Mouse (Mus musculus) G1E-ER4 (cell line): ENCODE measurements around the gene Gsdma. TPM values are rescaled to one million over a fixed set of nuclear protein-coding genes. Genes with fewer than 3 reads are reported as not detected.

Experiments used
- GATA1 ChIP-seq: IDR thresholded peaks from one replicate; pipeline ENCODE4 v1.8.0; 2012; ENCODE audit warnings: low read length, inconsistent platforms
- polyA plus RNA-seq: library from polyadenylated mRNA; stranded (reverse); fragments of >175 nt; gene quantifications from 2 replicates; pipeline ENCODE4 v1.2.3, GENCODE M21; 2012

The Gsdma gene
- polyA plus RNA-seq, 1 experiment: 0.04 TPM

DNA sequence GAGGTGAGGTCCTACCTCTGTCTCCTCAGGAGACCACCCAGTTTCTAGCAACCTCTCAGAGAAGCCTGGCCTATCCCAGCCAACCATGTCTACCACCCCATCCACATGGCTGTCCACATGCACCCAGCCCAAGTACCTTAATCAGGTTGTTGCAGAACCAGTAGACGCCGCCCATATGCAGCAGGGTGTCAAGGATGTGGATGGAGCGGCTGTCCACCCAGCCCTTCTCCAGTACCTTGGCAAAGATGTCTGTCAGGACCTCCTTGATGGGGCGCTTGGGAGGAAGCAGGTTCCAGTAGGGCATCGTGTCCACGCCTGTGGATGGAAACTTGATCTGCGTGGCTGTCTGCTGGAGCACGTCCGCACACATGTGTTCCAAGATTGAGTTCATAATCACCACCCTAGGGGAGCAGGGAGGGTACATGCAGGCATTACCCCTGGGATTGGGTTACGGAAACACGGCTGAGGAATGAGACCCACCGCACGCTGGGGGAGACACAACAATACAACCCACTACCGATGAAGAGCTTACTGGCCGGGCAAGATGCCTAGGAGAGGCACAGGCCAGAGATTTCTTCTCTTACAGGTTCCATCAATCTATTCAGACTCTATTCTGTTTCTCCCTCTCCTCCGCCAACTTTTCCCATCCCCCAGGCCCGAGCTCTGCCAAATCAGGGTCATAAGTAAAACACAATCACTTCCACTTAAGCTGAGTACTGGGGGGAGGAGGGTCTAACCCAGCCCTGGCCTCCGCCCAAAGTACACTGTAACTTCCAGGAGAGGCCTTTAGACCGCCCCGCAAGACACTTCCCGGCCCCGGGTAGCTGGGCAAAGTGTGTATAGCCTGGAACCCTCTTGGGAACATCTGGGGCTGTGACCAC, 43.5 kb downstream of the Gsdma start:
- TF ChIP-seq GATA1: no peak

GRCm38 (mm10) chr11:98708282-98708956, 44.3 kb downstream of the Gsdma start:
- no peak for TF ChIP-seq GATA1

GRCm38 (mm10) chr11:98709001-98709741, 45.0 kb downstream of the Gsdma start:
- no peak for TF ChIP-seq GATA1

DNA sequence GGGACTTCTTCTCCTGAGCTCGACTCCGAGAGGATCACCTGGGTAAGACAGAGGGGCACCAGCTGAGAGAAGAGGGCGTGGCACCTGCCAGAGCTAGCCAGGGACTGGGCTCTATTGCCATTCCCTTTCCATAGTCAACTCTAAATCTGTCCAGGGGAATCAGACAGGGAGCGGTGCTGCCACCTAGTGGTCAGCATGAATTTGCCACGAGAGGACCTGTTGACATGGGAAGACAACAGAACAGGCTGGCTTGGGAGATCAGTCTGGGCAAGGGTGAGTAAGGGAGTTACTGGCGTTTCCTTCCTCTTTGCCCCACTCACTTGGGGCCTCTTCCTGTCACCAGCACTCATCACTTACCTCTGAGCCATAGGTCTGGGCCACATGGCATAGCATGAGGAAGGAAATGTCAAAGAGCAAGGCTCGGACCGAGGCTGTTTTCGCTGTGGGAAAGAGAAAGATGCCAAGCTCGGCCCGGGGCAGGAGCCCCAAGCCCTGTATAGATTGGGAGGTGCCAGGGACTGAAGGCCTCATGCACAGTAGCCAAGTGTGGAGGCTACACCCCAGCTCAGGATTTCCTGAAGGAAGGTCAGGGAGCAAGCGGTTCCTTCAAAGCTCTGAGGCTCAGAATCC, 46.4 kb downstream of the Gsdma start:
- TF ChIP-seq GATA1: no peak

- TF ChIP-seq GATA1: no peak
Measured at GRCm38 (mm10) chr11:98711046-98711434, 46.9 kb downstream of the Gsdma start.

GRCm38 (mm10) chr11:98713703-98714102, 49.6 kb downstream of the Gsdma start:
- TF ChIP-seq GATA1: no peak

- TF ChIP-seq GATA1: no peak
Measured at GRCm38 (mm10) chr11:98715946-98716345, 51.8 kb downstream of the Gsdma start.

DNA sequence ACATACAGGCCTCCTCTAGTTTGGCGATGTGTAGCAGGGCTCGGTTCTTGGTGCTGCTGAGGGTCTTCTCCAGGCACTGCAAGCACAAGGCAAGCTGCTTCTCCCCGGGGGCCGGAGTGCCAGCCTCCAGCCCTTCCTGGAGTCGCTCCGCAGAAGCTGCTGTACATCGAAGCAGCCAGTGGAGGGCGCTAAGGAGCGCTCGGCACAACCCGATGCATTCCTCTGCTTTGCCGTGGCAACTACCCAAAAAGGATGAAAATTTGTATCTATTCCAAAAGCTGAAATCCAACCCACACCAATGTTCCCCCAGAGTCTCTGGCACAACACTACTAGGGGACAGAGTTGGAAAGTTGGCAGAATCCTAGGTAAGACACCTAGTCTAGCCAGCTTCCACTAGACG, 53.8 kb downstream of the Gsdma start:
- TF ChIP-seq GATA1: no peak

DNA sequence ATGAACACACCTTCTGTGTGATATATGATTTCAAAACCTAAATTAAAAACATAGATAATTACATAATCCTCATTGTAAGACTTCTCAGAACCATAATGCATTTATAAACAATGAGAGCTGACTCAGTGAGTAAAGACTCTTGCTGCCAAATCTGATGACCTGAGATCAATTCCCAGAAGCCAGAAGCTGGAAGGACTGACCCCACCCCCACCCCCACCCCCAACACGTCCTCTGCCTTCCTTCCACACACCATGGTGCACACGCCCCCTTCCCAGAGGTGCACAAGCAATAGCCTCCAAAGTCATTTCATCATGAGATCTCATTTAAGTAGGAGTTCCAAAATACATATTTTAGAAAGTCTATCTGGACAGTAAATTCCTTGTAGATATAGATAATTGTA, 56.6 kb downstream of the Gsdma start:
- TF ChIP-seq GATA1: no peak

- no peak for TF ChIP-seq GATA1
Measured at GRCm38 (mm10) chr11:98721458-98722226, 57.5 kb downstream of the Gsdma start.

- TF ChIP-seq GATA1: no peak
Measured at GRCm38 (mm10) chr11:98723098-98723497, 58.9 kb downstream of the Gsdma start.

DNA sequence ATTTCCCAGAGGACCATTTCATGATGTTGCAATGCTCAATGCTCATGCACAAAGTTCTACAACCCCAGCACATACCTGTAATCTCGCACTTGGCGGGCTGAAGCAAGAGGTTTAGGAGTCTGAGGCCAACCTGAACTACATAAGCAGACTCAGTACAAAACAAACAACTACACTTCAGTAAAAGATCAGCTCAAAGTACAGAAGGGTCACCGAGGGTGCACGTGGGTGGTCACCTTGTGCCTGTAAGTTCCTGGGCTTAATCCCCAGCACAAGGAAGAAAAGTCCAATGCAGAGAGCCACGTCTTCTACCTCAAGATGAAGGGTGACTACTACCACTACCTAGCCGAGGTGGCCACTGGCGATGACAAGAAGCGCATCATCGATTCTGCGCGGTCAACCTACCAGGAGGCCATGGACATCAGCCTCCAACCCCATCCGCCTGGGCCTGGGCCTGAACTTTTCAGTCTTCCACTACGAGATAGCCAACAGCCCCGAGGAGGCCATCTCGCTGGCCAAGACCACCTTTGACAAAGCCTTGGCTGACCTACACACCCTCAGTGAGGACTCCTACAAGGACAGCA, 61.9 kb downstream of the Gsdma start:
- no peak for TF ChIP-seq GATA1

Other genes with a start within 250 kb of the Gsdma start
- gene Mien1, start 225.4 kb upstream of the Gsdma start, polyA plus RNA-seq: 35.2 and 51.4 TPM in 2 replicates
- not detected in 2 replicates for gene Grb7, start 218.0 kb upstream of the Gsdma start, polyA plus RNA-seq
- gene Ikzf3, start 118.3 kb upstream of the Gsdma start, polyA plus RNA-seq: not detected in 2 replicates
- gene Zpbp2, start 113.3 kb upstream of the Gsdma start, polyA plus RNA-seq: 0.35 and 0.39 TPM in 2 replicates
- gene Ormdl3, start 77.0 kb upstream of the Gsdma start, polyA plus RNA-seq: 38.2 and 44.7 TPM in 2 replicates
- gene Lrrc3c, start 66.1 kb upstream of the Gsdma start, polyA plus RNA-seq: not detected in 2 replicates
- not detected in 2 replicates for gene Gm12355, start 38.7 kb upstream of the Gsdma start, polyA plus RNA-seq
- 0.04 TPM in 1 of 2 replicates, not detected in the other for gene Gsdma3, start 38.0 kb upstream of the Gsdma start, polyA plus RNA-seq
- gene Gsdma2, start 17.6 kb upstream of the Gsdma start, polyA plus RNA-seq: not detected in 2 replicates
- gene Psmd3, start 18.2 kb downstream of the Gsdma start, polyA plus RNA-seq: 253 TPM in 2 replicates
- not detected in 2 replicates for gene Csf3, start 36.9 kb downstream of the Gsdma start, polyA plus RNA-seq
- gene Med24, start 65.1 kb downstream of the Gsdma start, polyA plus RNA-seq: 78.9 and 103 TPM in 2 replicates
- 30.8 and 40.6 TPM in 2 replicates for gene Thra, start 76.3 kb downstream of the Gsdma start, polyA plus RNA-seq
- gene Nr1d1, start 111.0 kb downstream of the Gsdma start, polyA plus RNA-seq: 3.1 and 3.5 TPM in 2 replicates
- gene Msl1, start 131.2 kb downstream of the Gsdma start, polyA plus RNA-seq: 42.1 and 53.0 TPM in 2 replicates
- gene Casc3, start 140.6 kb downstream of the Gsdma start, polyA plus RNA-seq: 42.8 and 43.0 TPM in 2 replicates
- gene Rapgefl1, start 172.4 kb downstream of the Gsdma start, polyA plus RNA-seq: 0.12 and 0.19 TPM in 2 replicates
- 13.8 and 16.1 TPM in 2 replicates for gene Wipf2, start 199.3 kb downstream of the Gsdma start, polyA plus RNA-seq
- gene Cdc6, start 243.4 kb downstream of the Gsdma start, polyA plus RNA-seq: 1.9 and 2.4 TPM in 2 replicates